Mouse (Mus musculus) hindbrain, embryonic 15.5 days (tissue): ENCODE measurements around the gene Plch1. TPM values are rescaled to one million over a fixed set of nuclear protein-coding genes. Genes with fewer than 3 reads are reported as not detected.

Experiments used
- ATAC-seq: fragments of 200-750 bp; cut with Nextera tagmentation; 2 replicates; pipeline ENCODE4 v1.8.0; 2017; ENCODE audit warnings: low read depth, moderate number of reproducible peaks, moderate TSS enrichment; ENCODE audit not compliant: low FRiP score
- H3K27ac ChIP-seq: fragments of 300-500 bp; sonication (generic); replicated peaks from 2 replicates; pipeline ENCODE4 v1.5.1; 2015; ENCODE audit warnings: mild to moderate bottlenecking, inconsistent platforms
- H3K27me3 ChIP-seq: fragments of 300-500 bp; sonication (generic); 2 replicates; pipeline ENCODE4 v1.6.1; 2015; ENCODE audit warnings: control low read depth, inconsistent platforms
- H3K36me3 ChIP-seq: fragments of 300-500 bp; sonication (generic); 2 replicates; pipeline ENCODE4 v1.6.1; 2015; ENCODE audit warnings: control low read depth, inconsistent platforms
- H3K4me1 ChIP-seq: fragments of 300-500 bp; sonication (generic); replicated peaks from 2 replicates; pipeline ENCODE4 v1.6.1; 2015; ENCODE audit warnings: control low read depth, inconsistent platforms
- H3K4me2 ChIP-seq: fragments of 300-500 bp; sonication (generic); 2 replicates; pipeline ENCODE4 v1.6.1; 2015; ENCODE audit warnings: moderate library complexity, mild to moderate bottlenecking, inconsistent platforms
- H3K4me3 ChIP-seq: fragments of 300-500 bp; sonication (generic); 2 replicates; pipeline ENCODE4 v1.5.1; 2015; ENCODE audit warnings: mild to moderate bottlenecking, inconsistent platforms
- H3K9ac ChIP-seq: fragments of 300-500 bp; sonication (generic); 2 replicates; pipeline ENCODE4 v1.6.1; 2015; ENCODE audit warnings: inconsistent platforms
- H3K9me3 ChIP-seq: fragments of 300-500 bp; sonication (generic); 2 replicates; pipeline ENCODE4 v1.6.1; 2016; ENCODE audit warnings: control low read depth, inconsistent platforms
- WGBS: fragments of 180-500 bp; shearing (Covaris S2); methylation state at CpG from one replicate; pipeline ENCODE4 v1.1.7; 2015; 5-methylcytosine and 5-hydroxymethylcytosine counted together
- polyA plus RNA-seq: library from polyadenylated mRNA; unstranded; fragments of >200 nt; fragmentation: Nextera tagmentation; extraction: Ambion mirVana; gene quantifications from 2 replicates; pipeline ENCODE4 v1.2.1, GENCODE M21; 2015

Plch1 gene
- polyA plus RNA-seq, 1 experiment from 2014 or later = 7.4 TPM

DNA sequence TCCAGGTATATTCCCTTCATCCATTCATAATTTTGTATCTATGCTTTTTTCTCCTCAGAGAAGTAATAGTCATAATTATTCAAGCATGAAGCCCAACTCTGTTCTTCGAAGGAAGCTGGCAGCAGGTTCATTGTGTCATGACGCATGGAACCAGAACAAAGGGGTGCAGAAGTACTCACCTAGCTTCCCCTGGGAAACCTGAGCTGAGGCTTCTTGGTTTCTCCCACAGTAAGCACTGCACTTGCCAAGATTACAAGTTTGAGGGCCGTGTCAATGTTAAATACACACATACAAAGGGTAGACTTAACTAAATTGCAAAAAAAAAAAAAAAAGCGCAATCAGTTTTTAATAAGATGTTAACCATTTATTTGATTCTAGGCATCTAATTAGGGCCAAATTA, 3.0 kb downstream of the Plch1 start:
- Histone ChIP-seq H3K27me3 (no peaks in the 10 kb centered on the region), H3K9ac (no peak overlapping the region), H3K9me3 (no peaks in the 10 kb centered on the region), H3K27ac (no peak overlapping the region), H3K4me3 (no peak overlapping the region), H3K36me3 (no peaks in the 10 kb centered on the region), H3K4me2 (no peak overlapping the region), H3K4me1 (peaks cover 29% of the 10 kb centered on the region)
- WGBS = 40% methylated on average over 4 of the region's 4 CpGs
- no peak for ATAC-seq

DNA sequence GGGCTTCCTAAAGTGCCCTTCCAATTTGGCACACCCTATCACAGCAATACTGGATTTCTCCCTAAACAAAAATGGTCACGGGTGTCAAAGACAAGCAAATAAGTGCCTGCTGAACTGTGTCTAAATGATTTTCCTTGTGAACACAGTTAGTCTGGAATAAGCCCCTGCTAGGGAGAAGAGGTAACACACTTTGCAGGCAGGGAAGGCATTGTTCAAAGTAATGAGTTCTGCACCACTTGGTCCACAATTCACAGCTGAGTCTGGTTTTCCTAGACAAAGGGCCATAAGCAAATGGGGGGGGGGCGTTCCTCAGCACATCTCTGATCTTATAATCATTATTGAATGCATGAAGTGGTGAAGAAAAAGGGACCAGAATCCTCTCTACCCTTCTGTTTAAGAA, 3.5 kb downstream of the Plch1 start:
- no peak for ATAC-seq
- H3K4me1 ChIP-seq = peaks cover 29% of the 10 kb centered on the region
- H3K9ac ChIP-seq = no peak overlapping the region
- H3K4me2 ChIP-seq = no peak overlapping the region
- H3K27me3 ChIP-seq = no peaks in the 10 kb centered on the region
- no peaks in the 10 kb centered on the region for H3K9me3 ChIP-seq
- no peak overlapping the region for H3K27ac ChIP-seq
- 21% methylated on average over 2 of the region's 2 CpGs for WGBS
- H3K4me3 ChIP-seq = no peak overlapping the region
- H3K36me3 ChIP-seq = no peaks in the 10 kb centered on the region

DNA sequence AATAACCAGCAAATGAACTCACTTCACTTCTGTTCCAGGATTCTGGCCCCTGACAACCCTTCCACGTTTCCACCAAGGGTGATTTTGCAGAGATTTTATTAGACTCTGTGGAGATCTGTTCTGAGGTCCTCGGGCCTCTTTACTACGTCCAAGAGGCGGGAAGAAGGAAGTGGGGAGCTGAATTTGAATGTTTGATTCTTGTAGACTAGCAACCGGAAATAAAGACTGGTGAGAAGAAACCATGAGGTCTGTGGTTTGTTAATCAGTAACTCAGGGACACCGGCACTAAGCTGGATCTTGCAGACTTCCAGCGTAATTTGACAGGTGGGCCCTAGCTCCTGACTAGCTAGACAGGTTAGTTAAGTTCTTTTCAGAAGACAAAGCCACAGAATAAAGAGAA, 5.6 kb downstream of the Plch1 start:
- Histone ChIP-seq H3K27ac (no peak overlapping the region), H3K9me3 (no peaks in the 10 kb centered on the region), H3K4me1 (peaks cover 18% of the 10 kb centered on the region), H3K4me3 (no peak overlapping the region), H3K27me3 (no peaks in the 10 kb centered on the region), H3K36me3 (no peaks in the 10 kb centered on the region), H3K4me2 (no peak overlapping the region), H3K9ac (no peak overlapping the region)
- no peak for ATAC-seq
- 47% methylated on average over 7 of the region's 7 CpGs for WGBS

DNA sequence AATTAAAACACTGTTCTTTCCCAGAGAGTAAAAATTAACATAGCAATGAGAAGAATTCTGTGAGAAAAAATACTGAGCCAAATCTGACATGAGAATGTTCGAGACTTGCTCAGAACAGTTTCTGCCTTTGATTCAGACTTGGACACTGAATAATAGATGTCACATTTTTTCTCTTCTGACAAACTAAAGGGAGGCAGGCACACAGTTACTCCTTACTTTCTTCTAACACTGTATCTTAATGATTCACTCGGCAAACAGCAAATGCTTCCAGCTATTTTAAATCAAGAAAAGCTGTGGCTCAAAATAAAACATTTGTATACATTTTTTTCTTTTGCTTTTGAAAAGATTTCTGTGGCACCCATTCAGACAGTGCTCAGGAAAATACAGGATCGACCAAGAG, 7.1 kb downstream of the Plch1 start:
- H3K36me3 ChIP-seq = no peaks in the 10 kb centered on the region
- WGBS = 47% methylated on average over 3 of the region's 3 CpGs

GRCm38 (mm10) chr3:63881065-63881464, 18.2 kb downstream of the Plch1 start:
- H3K9ac ChIP-seq = no peak overlapping the region
- H3K9me3 ChIP-seq = no peaks in the 10 kb centered on the region
- ATAC-seq = no peak
- no peak overlapping the region for H3K4me2 ChIP-seq
- H3K27ac ChIP-seq = no peak overlapping the region
- peaks cover 9% of the 10 kb centered on the region; the same call in 1 of the 2 replicates for H3K4me1 ChIP-seq
- H3K36me3 ChIP-seq = no peaks in the 10 kb centered on the region
- H3K27me3 ChIP-seq = no peaks in the 10 kb centered on the region
- 87% methylated on average over 2 of the region's 2 CpGs for WGBS
- no peak overlapping the region for H3K4me3 ChIP-seq

More for the DNA sequence above, 7.1 kb downstream of the Plch1 start:
- no peaks in the 10 kb centered on the region for H3K27me3 ChIP-seq
- no peak overlapping the region for H3K4me2 ChIP-seq
- no peak overlapping the region for H3K4me3 ChIP-seq
- no peak overlapping the region for H3K27ac ChIP-seq
- no peak overlapping the region for H3K9ac ChIP-seq
- H3K9me3 ChIP-seq = no peaks in the 10 kb centered on the region
- 0 out of 2 replicates have a peak, but pooled peaks cover 7% of the 10 kb centered on the region for H3K4me1 ChIP-seq
- no peak for ATAC-seq

DNA sequence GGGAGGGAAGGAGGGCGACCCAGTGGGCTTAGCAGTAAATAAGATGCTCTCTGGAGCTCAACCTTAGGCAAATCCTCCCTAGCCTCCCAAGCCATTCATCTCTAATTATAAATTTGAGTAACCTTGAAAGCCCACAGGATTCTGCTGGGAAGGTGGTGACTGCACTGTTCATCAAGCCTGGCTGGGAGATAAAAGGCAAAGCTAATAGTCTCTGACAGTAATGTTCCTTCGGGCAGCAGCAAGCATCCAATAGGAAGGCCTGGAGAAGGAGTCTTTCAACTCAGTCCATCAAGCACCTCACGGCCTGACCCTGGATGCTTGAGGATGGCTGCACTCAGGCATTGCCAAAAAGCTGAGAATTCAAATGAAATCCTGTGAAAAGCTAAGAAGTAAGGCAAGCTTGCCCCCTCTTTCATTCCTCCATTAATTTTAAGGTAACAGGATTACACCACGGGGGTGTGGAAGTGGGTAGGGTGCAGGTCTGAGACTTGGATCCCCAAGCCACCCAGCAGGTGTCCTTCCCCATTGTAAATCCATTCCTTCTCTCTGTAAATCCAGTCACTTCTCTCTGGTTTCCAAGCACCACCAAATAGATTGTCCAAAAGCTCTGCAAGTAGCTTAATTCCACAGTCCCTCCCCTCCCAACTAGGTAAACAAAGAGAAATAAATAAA, 20.1 kb downstream of the Plch1 start:
- Histone ChIP-seq H3K9me3 (no peaks in the 10 kb centered on the region), H3K4me3 (no peak overlapping the region), H3K9ac (no peak overlapping the region), H3K4me1 (peaks cover 9% of the 10 kb centered on the region; the same call in 1 of the 2 replicates), H3K27me3 (no peaks in the 10 kb centered on the region), H3K27ac (0 out of 2 replicates have a peak overlapping the region, but pooled peaks have one; percentile 11), H3K36me3 (no peaks in the 10 kb centered on the region), H3K4me2 (no peak overlapping the region)
- WGBS = 41% methylated on average over 4 of the region's 4 CpGs
- no peak for ATAC-seq

- Histone ChIP-seq H3K27ac (no peak overlapping the region), H3K9me3 (no peaks in the 10 kb centered on the region), H3K36me3 (no peaks in the 10 kb centered on the region), H3K4me2 (no peak overlapping the region), H3K9ac (no peak overlapping the region), H3K4me1 (no peaks in the 10 kb centered on the region), H3K4me3 (no peak overlapping the region), H3K27me3 (no peaks in the 10 kb centered on the region)
- 46% methylated on average over 1 of the region's 1 CpGs for WGBS
- ATAC-seq = no peak
Measured at GRCm38 (mm10) chr3:63872818-63873217, 26.5 kb downstream of the Plch1 start.

- 14% methylated on average over 2 of the region's 2 CpGs for WGBS
- no peaks in the 10 kb centered on the region for H3K4me1 ChIP-seq
- no peaks in the 10 kb centered on the region for H3K9me3 ChIP-seq
- no peak for ATAC-seq
- no peak overlapping the region for H3K4me3 ChIP-seq
- H3K27me3 ChIP-seq = no peaks in the 10 kb centered on the region
- H3K9ac ChIP-seq = no peak overlapping the region
- no peaks in the 10 kb centered on the region for H3K36me3 ChIP-seq
- H3K27ac ChIP-seq = no peak overlapping the region
- no peak overlapping the region for H3K4me2 ChIP-seq
Measured at GRCm38 (mm10) chr3:63871249-63871648, 28.0 kb downstream of the Plch1 start.

DNA sequence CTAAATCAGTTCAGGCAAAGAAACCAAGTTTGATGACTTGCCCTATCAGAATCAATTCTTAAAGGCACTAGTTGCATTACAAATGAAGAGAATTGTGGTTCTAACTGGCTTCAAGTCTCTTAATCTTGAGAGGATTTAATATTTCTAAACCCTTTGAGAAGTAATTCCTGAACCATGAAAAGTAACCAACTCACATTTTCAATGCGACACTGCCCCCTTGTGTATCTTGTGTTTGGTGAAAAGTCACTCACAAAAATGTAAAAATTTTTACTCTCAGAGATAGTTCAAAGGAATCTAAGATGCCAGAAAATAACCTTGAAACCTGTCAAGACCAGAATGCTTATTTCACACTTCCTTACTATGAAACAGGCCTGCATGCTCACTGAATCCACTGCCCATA, 31.0 kb downstream of the Plch1 start:
- no peaks in the 10 kb centered on the region for H3K36me3 ChIP-seq
- no peak overlapping the region for H3K4me2 ChIP-seq
- no peak overlapping the region for H3K9ac ChIP-seq
- no peak for ATAC-seq
- no peaks in the 10 kb centered on the region for H3K27me3 ChIP-seq
- no peak overlapping the region for H3K27ac ChIP-seq
- 72% methylated on average over 1 of the region's 1 CpGs for WGBS
- H3K9me3 ChIP-seq = no peaks in the 10 kb centered on the region
- no peak overlapping the region for H3K4me3 ChIP-seq
- H3K4me1 ChIP-seq = 0 out of 2 replicates have a peak, but pooled peaks cover 3% of the 10 kb centered on the region

- 0 out of 2 replicates have a peak, but pooled peaks cover 3% of the 10 kb centered on the region for H3K4me1 ChIP-seq
- H3K9ac ChIP-seq = no peak overlapping the region
- ATAC-seq = no peak
- no peaks in the 10 kb centered on the region for H3K9me3 ChIP-seq
- no peak overlapping the region for H3K27ac ChIP-seq
- H3K36me3 ChIP-seq = no peaks in the 10 kb centered on the region
- 47% methylated on average over 2 of the region's 2 CpGs for WGBS
- H3K27me3 ChIP-seq = no peaks in the 10 kb centered on the region
- no peak overlapping the region for H3K4me2 ChIP-seq
- no peak overlapping the region for H3K4me3 ChIP-seq
Measured at GRCm38 (mm10) chr3:63865069-63865468, 34.2 kb downstream of the Plch1 start.

DNA sequence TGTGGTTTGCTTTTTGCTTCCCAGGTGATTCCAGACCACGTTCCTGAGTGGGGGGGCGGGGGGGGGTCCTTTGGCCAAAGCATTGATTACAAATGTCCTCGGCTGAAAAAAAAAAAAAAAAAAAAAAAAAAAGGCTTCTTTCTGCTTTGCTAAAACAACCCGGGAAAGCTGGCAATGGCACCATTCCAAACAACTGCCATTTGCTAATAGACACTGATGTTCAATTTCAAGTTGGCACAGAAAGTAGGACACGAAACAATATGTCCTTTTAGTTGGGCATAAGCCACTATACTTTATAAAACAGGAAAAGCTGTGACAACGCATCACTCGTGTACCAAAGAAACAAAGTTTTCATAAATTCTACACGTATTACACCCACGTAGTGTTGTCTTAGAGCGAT, 36.6 kb downstream of the Plch1 start:
- Histone ChIP-seq H3K27me3 (no peaks in the 10 kb centered on the region), H3K9me3 (no peaks in the 10 kb centered on the region), H3K4me3 (no peak overlapping the region), H3K9ac (no peak overlapping the region), H3K4me1 (0 out of 2 replicates have a peak, but pooled peaks cover 3% of the 10 kb centered on the region), H3K36me3 (no peaks in the 10 kb centered on the region), H3K27ac (no peak overlapping the region), H3K4me2 (0 out of 2 replicates have a peak overlapping the region, but pooled peaks have one; percentile 9)
- WGBS = 69% methylated on average over 10 of the region's 10 CpGs
- no peak for ATAC-seq

GRCm38 (mm10) chr3:63852828-63853227, 46.4 kb downstream of the Plch1 start:
- no peaks in the 10 kb centered on the region for H3K9me3 ChIP-seq
- H3K36me3 ChIP-seq = no peaks in the 10 kb centered on the region
- 83% methylated on average over 5 of the region's 5 CpGs for WGBS
- no peaks in the 10 kb centered on the region for H3K27me3 ChIP-seq
- no peak overlapping the region for H3K4me2 ChIP-seq
- peaks cover 13% of the 10 kb centered on the region for H3K4me1 ChIP-seq
- no peak overlapping the region for H3K4me3 ChIP-seq
- H3K9ac ChIP-seq = no peak overlapping the region
- no peak overlapping the region for H3K27ac ChIP-seq
- ATAC-seq = no peak
